ENCODE assay signal across 12 mouse cellular contexts in genomic region chr1:93731103-93731502, GRCm38 (mm10). TPM values are rescaled to one million over a fixed set of nuclear protein-coding genes. Genes with fewer than 3 reads are reported as not detected.
DNase-seq lines count a peak whose midpoint lies in the region; ATAC-seq and TF ChIP-seq lines count a peak whose summit lies in the region.
"Had no signal": no experiment of that assay in that cellular context is flagged by ENCODE, and none has a peak within 500 bp of the region (broad histone marks: within the 10 kb centered on the region; RNA-seq: fewer than 3 reads in every experiment).

No protein-coding gene starts in this region.

- 92% methylated on average over 5 of the region's 5 CpGs for WGBS in hindbrain, embryonic 16.5 days
- 92% methylated on average over 5 of the region's 5 CpGs for WGBS in hindbrain, embryonic 10.5 days
- WGBS in forebrain, embryonic 16.5 days, result 80% methylated on average over 5 of the region's 5 CpGs
- 78% methylated on average over 5 of the region's 5 CpGs for WGBS in midbrain, embryonic 12.5 days
- WGBS in liver, embryonic 12.5 days (ENCODE audit: insufficient replicate concordance), result 79% methylated on average over 5 of the region's 5 CpGs
- WGBS in thymus, adult 2 months, result 98% methylated on average over 5 of the region's 5 CpGs

- DNase-seq in gastrocnemius, adult 2 months, result no peak
- no peak for DNase-seq in gastrocnemius, postnatal 14 days
- no peak for DNase-seq in hindbrain, embryonic 10.5 days (ENCODE audit: low spot score)
- no peak for DNase-seq in thymus, adult 2 months
- DNase-seq: right cerebral cortex, postnatal 4 days had no signal

- H3K4me2 ChIP-seq in hindbrain, embryonic 16.5 days (ENCODE audit: low read length), result peak overlapping the region; percentile 28; the same call in 1 of the 2 replicates
- no peak overlapping the region for H3K4me2 ChIP-seq in forebrain, embryonic 16.5 days (ENCODE audit: low read length)
- H3K4me2 ChIP-seq in midbrain, embryonic 12.5 days (replicated peaks), result no peak overlapping the region
- H3K4me2 ChIP-seq in liver, embryonic 12.5 days, result no peak overlapping the region
- H3K4me2 ChIP-seq: embryonic facial prominence, embryonic 15.5 days; limb, embryonic 15.5 days had no signal

- intact Hi-C loops in gastrocnemius, adult 2 months (cut with DNase I), result loop anchor here (10.0 kb wide), 1 partner anchor 216 kb away; the partner anchor contains the start of gene Farp2
- intact Hi-C loops in gastrocnemius, postnatal 14 days (cut with DNase I; ENCODE audit: low total_unique reads), result no loop called here

- H3K4me3 ChIP-seq in gastrocnemius, adult 2 months, result peak overlapping the region; percentile 59
- no peak overlapping the region for H3K4me3 ChIP-seq in hindbrain, embryonic 16.5 days (ENCODE audit: low read length)
- H3K4me3 ChIP-seq in hindbrain, embryonic 10.5 days, result no peak overlapping the region
- H3K4me3 ChIP-seq in forebrain, embryonic 16.5 days (replicated peaks; ENCODE audit: low read length), result no peak overlapping the region
- no peak overlapping the region for H3K4me3 ChIP-seq in midbrain, embryonic 12.5 days
- no peak overlapping the region for H3K4me3 ChIP-seq in liver, embryonic 12.5 days
- no peak overlapping the region for H3K4me3 ChIP-seq in thymus, adult 2 months (ENCODE audit: control insufficient read depth, insufficient read depth, low read length)
- H3K4me3 ChIP-seq: embryonic facial prominence, embryonic 15.5 days; limb, embryonic 15.5 days had no signal

- TF ChIP-seq CTCF in gastrocnemius, adult 2 months (IDR thresholded peaks at IDR 0.05), result no peak
- no peak for TF ChIP-seq CTCF in thymus, adult 2 months (IDR thresholded peaks at IDR 0.05; ENCODE audit: borderline replicate concordance, control insufficient read depth, extremely low read depth, insufficient read depth, low read length, poor library complexity)

- TF ChIP-seq POLR2A in thymus, adult 2 months (IDR thresholded peaks at IDR 0.05; ENCODE audit: control insufficient read depth, extremely low read depth, insufficient read depth, low read length, poor library complexity), result no peak

- no peaks in the 10 kb centered on the region for H3K36me3 ChIP-seq in hindbrain, embryonic 16.5 days (ENCODE audit: control insufficient read depth, insufficient read depth, low read length)
- peaks cover 4% of the 10 kb centered on the region; the same call in 1 of the 2 replicates for H3K36me3 ChIP-seq in hindbrain, embryonic 10.5 days
- H3K36me3 ChIP-seq in forebrain, embryonic 16.5 days (ENCODE audit: control insufficient read depth, insufficient read depth), result no peaks in the 10 kb centered on the region
- H3K36me3 ChIP-seq in midbrain, embryonic 12.5 days, result no peaks in the 10 kb centered on the region
- 0 out of 2 replicates have a peak, but pooled peaks cover 4% of the 10 kb centered on the region for H3K36me3 ChIP-seq in liver, embryonic 12.5 days
- no peaks in the 10 kb centered on the region for H3K36me3 ChIP-seq in thymus, adult 2 months (ENCODE audit: control insufficient read depth, insufficient read depth, low read length)
- H3K36me3 ChIP-seq: embryonic facial prominence, embryonic 15.5 days had no signal

- peak; percentile 44; the same call in 1 of the 2 replicates for ATAC-seq in hindbrain, embryonic 16.5 days
- ATAC-seq in forebrain, embryonic 16.5 days, result 0 out of 2 replicates have a peak, but pooled peaks have one; percentile 16
- ATAC-seq in midbrain, embryonic 12.5 days (ENCODE audit: low FRiP score, low read depth), result 0 out of 2 replicates have a peak, but pooled peaks have one; percentile 17
- ATAC-seq in liver, embryonic 12.5 days, result no peak
- ATAC-seq: lung, postnatal 0 days had no signal

- peaks cover 7% of the 10 kb centered on the region for H3K4me1 ChIP-seq in hindbrain, embryonic 16.5 days (ENCODE audit: control insufficient read depth, insufficient read depth, low read depth, low read length)
- peaks cover 11% of the 10 kb centered on the region for H3K4me1 ChIP-seq in hindbrain, embryonic 10.5 days (replicated peaks)
- peaks cover 4% of the 10 kb centered on the region for H3K4me1 ChIP-seq in forebrain, embryonic 16.5 days (replicated peaks; ENCODE audit: control insufficient read depth, insufficient read depth, low read length)
- peaks cover 12% of the 10 kb centered on the region for H3K4me1 ChIP-seq in midbrain, embryonic 12.5 days
- H3K4me1 ChIP-seq in liver, embryonic 12.5 days, result peaks cover 7% of the 10 kb centered on the region; the same call in 1 of the 2 replicates
- H3K4me1 ChIP-seq in thymus, adult 2 months (replicated peaks; ENCODE audit: control insufficient read depth, insufficient read depth, low read length), result no peaks in the 10 kb centered on the region
- H3K4me1 ChIP-seq: limb, embryonic 15.5 days had no signal

- peak overlapping the region; percentile 81 for H3K27ac ChIP-seq in gastrocnemius, adult 2 months
- H3K27ac ChIP-seq in hindbrain, embryonic 16.5 days (ENCODE audit: low read depth, low read length), result no peak overlapping the region
- no peak overlapping the region for H3K27ac ChIP-seq in hindbrain, embryonic 10.5 days
- H3K27ac ChIP-seq in forebrain, embryonic 16.5 days (ENCODE audit: low read length), result no peak overlapping the region
- no peak overlapping the region for H3K27ac ChIP-seq in midbrain, embryonic 12.5 days (replicated peaks)
- H3K27ac ChIP-seq in liver, embryonic 12.5 days, result no peak overlapping the region
- no peak overlapping the region for H3K27ac ChIP-seq in thymus, adult 2 months (ENCODE audit: control insufficient read depth, insufficient read depth, low read length)
- H3K27ac ChIP-seq: embryonic facial prominence, embryonic 15.5 days; limb, embryonic 15.5 days had no signal

- no peak overlapping the region for H3K9ac ChIP-seq in hindbrain, embryonic 16.5 days (ENCODE audit: low read depth, low read length)
- no peak overlapping the region for H3K9ac ChIP-seq in forebrain, embryonic 16.5 days (replicated peaks; ENCODE audit: low read depth, low read length)
- no peak overlapping the region for H3K9ac ChIP-seq in midbrain, embryonic 12.5 days (replicated peaks)
- no peak overlapping the region for H3K9ac ChIP-seq in liver, embryonic 12.5 days
- H3K9ac ChIP-seq: embryonic facial prominence, embryonic 15.5 days; limb, embryonic 15.5 days had no signal

- no peaks in the 10 kb centered on the region for H3K27me3 ChIP-seq in hindbrain, embryonic 16.5 days (replicated peaks; ENCODE audit: control insufficient read depth, insufficient read depth, low read length)
- no peaks in the 10 kb centered on the region for H3K27me3 ChIP-seq in hindbrain, embryonic 10.5 days (ENCODE audit: insufficient read depth, poor library complexity, severe bottlenecking)
- H3K27me3 ChIP-seq in forebrain, embryonic 16.5 days (replicated peaks; ENCODE audit: control insufficient read depth, insufficient read depth, low read length), result no peaks in the 10 kb centered on the region
- H3K27me3 ChIP-seq in midbrain, embryonic 12.5 days, result no peaks in the 10 kb centered on the region
- H3K27me3 ChIP-seq in liver, embryonic 12.5 days (replicated peaks), result no peaks in the 10 kb centered on the region
- no peaks in the 10 kb centered on the region for H3K27me3 ChIP-seq in thymus, adult 2 months (ENCODE audit: control insufficient read depth, insufficient read depth, low read length)
- H3K27me3 ChIP-seq: embryonic facial prominence, embryonic 15.5 days; limb, embryonic 15.5 days had no signal

- no peaks in the 10 kb centered on the region for H3K9me3 ChIP-seq in hindbrain, embryonic 16.5 days (ENCODE audit: control insufficient read depth, low read length)
- H3K9me3 ChIP-seq in hindbrain, embryonic 10.5 days, result no peaks in the 10 kb centered on the region
- no peaks in the 10 kb centered on the region for H3K9me3 ChIP-seq in forebrain, embryonic 16.5 days (ENCODE audit: control insufficient read depth, low read length)
- no peaks in the 10 kb centered on the region for H3K9me3 ChIP-seq in midbrain, embryonic 12.5 days
- no peaks in the 10 kb centered on the region for H3K9me3 ChIP-seq in liver, embryonic 12.5 days (replicated peaks)
- H3K9me3 ChIP-seq: embryonic facial prominence, embryonic 15.5 days; limb, embryonic 15.5 days had no signal

RNA-seq across cellular contexts. Expression of gene Atg4b, which starts 20.2 kb away (rescaled TPM):
- 10 to 100 TPM; 24.0 to 31.3 TPM for total RNA-seq in gastrocnemius, adult 2 months (2021)
- total RNA-seq in gastrocnemius, postnatal 14 days (2021), result 10 to 100 TPM; 29.9 to 36.9 TPM
- 85.6 and 92.1 TPM in 2 replicates for polyA plus RNA-seq in hindbrain, embryonic 16.5 days (2015; fragmentation: Nextera tagmentation; extraction: Ambion mirVana)
- 83.7 and 103 TPM in 2 replicates for polyA plus RNA-seq in hindbrain, embryonic 10.5 days (2016; fragmentation: Nextera tagmentation; extraction: Ambion mirVana)
- 104 and 108 TPM in 2 replicates for polyA plus RNA-seq in forebrain, embryonic 16.5 days (2015; fragmentation: Nextera tagmentation; extraction: Ambion mirVana)
- polyA plus RNA-seq in midbrain, embryonic 12.5 days (2016; fragmentation: Nextera tagmentation; extraction: Ambion mirVana), result 104 and 109 TPM in 2 replicates
- 75.0 and 87.6 TPM in 2 replicates for polyA plus RNA-seq in liver, embryonic 12.5 days (2016; fragmentation: Nextera tagmentation; extraction: Ambion mirVana)
- 69.1 and 75.6 TPM in 2 replicates for polyA plus RNA-seq in thymus, adult 2 months (2012; rRNA removed)

RNA-seq across cellular contexts. Expression of gene Thap4, which starts 23.6 kb away (rescaled TPM):
- total RNA-seq in gastrocnemius, adult 2 months (2021), result 10 to 100 TPM; 70.0 to 94.1 TPM
- total RNA-seq in gastrocnemius, postnatal 14 days (2021), result 10 to 100 TPM; 40.5 to 41.0 TPM
- 51.3 and 52.6 TPM in 2 replicates for polyA plus RNA-seq in hindbrain, embryonic 16.5 days (2015; fragmentation: Nextera tagmentation; extraction: Ambion mirVana)
- polyA plus RNA-seq in hindbrain, embryonic 10.5 days (2016; fragmentation: Nextera tagmentation; extraction: Ambion mirVana), result 40.7 and 48.8 TPM in 2 replicates
- 47.5 and 50.2 TPM in 2 replicates for polyA plus RNA-seq in forebrain, embryonic 16.5 days (2015; fragmentation: Nextera tagmentation; extraction: Ambion mirVana)
- 37.1 and 43.7 TPM in 2 replicates for polyA plus RNA-seq in midbrain, embryonic 12.5 days (2016; fragmentation: Nextera tagmentation; extraction: Ambion mirVana)
- polyA plus RNA-seq in liver, embryonic 12.5 days (2016; fragmentation: Nextera tagmentation; extraction: Ambion mirVana), result 19.3 and 22.2 TPM in 2 replicates
- polyA plus RNA-seq in thymus, adult 2 months (2012; rRNA removed), result 34.5 and 38.9 TPM in 2 replicates

RNA-seq across cellular contexts. Expression of gene Bok, which starts 45.6 kb away (rescaled TPM):
- 1 to 10 TPM in 1 of 2 experiments, under 1 TPM in 1; 0.59 to 1.1 TPM for total RNA-seq in gastrocnemius, adult 2 months (2021)
- total RNA-seq in gastrocnemius, postnatal 14 days (2021), result 1 to 10 TPM; 2.9 to 3.1 TPM
- polyA plus RNA-seq in hindbrain, embryonic 16.5 days (2015; fragmentation: Nextera tagmentation; extraction: Ambion mirVana), result 102 and 109 TPM in 2 replicates
- polyA plus RNA-seq in hindbrain, embryonic 10.5 days (2016; fragmentation: Nextera tagmentation; extraction: Ambion mirVana), result 38.7 and 41.6 TPM in 2 replicates
- polyA plus RNA-seq in forebrain, embryonic 16.5 days (2015; fragmentation: Nextera tagmentation; extraction: Ambion mirVana), result 89.5 and 104 TPM in 2 replicates
- polyA plus RNA-seq in midbrain, embryonic 12.5 days (2016; fragmentation: Nextera tagmentation; extraction: Ambion mirVana), result 40.6 and 43.3 TPM in 2 replicates
- polyA plus RNA-seq in liver, embryonic 12.5 days (2016; fragmentation: Nextera tagmentation; extraction: Ambion mirVana), result 8.7 TPM in 2 replicates
- polyA plus RNA-seq in thymus, adult 2 months (2012; rRNA removed), result 19.9 and 30.7 TPM in 2 replicates
